Comparison of ENCODE assay signal across 8 mouse cellular contexts in genomic region chr9:110651931-110652722, GRCm38 (mm10). TPM values are rescaled to one million over a fixed set of nuclear protein-coding genes. Genes with fewer than 3 reads are reported as not detected.
DNase-seq lines count a peak whose midpoint lies in the region; ATAC-seq and TF ChIP-seq lines count a peak whose summit lies in the region.

No protein-coding gene starts in this region.

- H3K36me3 ChIP-seq in embryonic facial prominence, embryonic 15.5 days = no peaks in the 10 kb centered on the region
- H3K36me3 ChIP-seq in intestine, embryonic 14.5 days (ENCODE audit: control insufficient read depth, insufficient read depth, low read length) = no peaks in the 10 kb centered on the region
- no peaks in the 10 kb centered on the region for H3K36me3 ChIP-seq in stomach, embryonic 14.5 days (ENCODE audit: control insufficient read depth, insufficient read depth, low read length)

- peak; percentile 42; the same call in 1 of the 2 replicates for TF ChIP-seq POLR2A in lung, adult 2 months (IDR thresholded peaks at IDR 0.05; ENCODE audit: borderline replicate concordance, extremely low read depth, low read depth, low read length)

- peak overlapping the region; percentile 65 for H3K4me3 ChIP-seq in embryonic facial prominence, embryonic 15.5 days (replicated peaks)
- H3K4me3 ChIP-seq in intestine, embryonic 14.5 days (ENCODE audit: low read depth, low read length) = peak overlapping the region; percentile 54
- peak overlapping the region; percentile 69 for H3K4me3 ChIP-seq in lung, adult 2 months (replicated peaks; ENCODE audit: extremely low read depth, low read depth, low read length)
- H3K4me3 ChIP-seq in stomach, embryonic 14.5 days (ENCODE audit: low read depth, low read length) = peak overlapping the region; percentile 58; the same call in 1 of the 2 replicates

- no peak for ATAC-seq in embryonic facial prominence, embryonic 15.5 days (ENCODE audit: insufficient number of reproducible peaks, low FRiP score, low TSS enrichment, low read depth)
- ATAC-seq in intestine, embryonic 14.5 days (replicated peaks; ENCODE audit: low FRiP score, low TSS enrichment, low read depth) = no peak
- ATAC-seq in stomach, embryonic 14.5 days (ENCODE audit: insufficient number of reproducible peaks, insufficient read depth, low FRiP score, low read depth) = no peak

- peaks cover 40% of the 10 kb centered on the region for H3K4me1 ChIP-seq in embryonic facial prominence, embryonic 15.5 days
- peaks cover 12% of the 10 kb centered on the region for H3K4me1 ChIP-seq in intestine, embryonic 14.5 days (replicated peaks; ENCODE audit: control insufficient read depth, insufficient read depth, low read length)
- H3K4me1 ChIP-seq in lung, adult 2 months (ENCODE audit: control insufficient read depth, insufficient read depth, low read length) = peaks cover 19% of the 10 kb centered on the region
- H3K4me1 ChIP-seq in stomach, embryonic 14.5 days (ENCODE audit: control insufficient read depth, insufficient read depth, low read length) = peaks cover 13% of the 10 kb centered on the region

- H3K9ac ChIP-seq in embryonic facial prominence, embryonic 15.5 days = no peak overlapping the region
- no peak overlapping the region for H3K9ac ChIP-seq in intestine, embryonic 14.5 days (ENCODE audit: low read length)
- 0 out of 2 replicates have a peak overlapping the region, but pooled peaks have one; percentile 21 for H3K9ac ChIP-seq in stomach, embryonic 14.5 days (replicated peaks; ENCODE audit: low read depth, low read length)

- H3K9me3 ChIP-seq in embryonic facial prominence, embryonic 15.5 days (replicated peaks) = no peaks in the 10 kb centered on the region
- no peaks in the 10 kb centered on the region for H3K9me3 ChIP-seq in intestine, embryonic 14.5 days (ENCODE audit: control insufficient read depth, low read length)
- H3K9me3 ChIP-seq in stomach, embryonic 14.5 days (ENCODE audit: control insufficient read depth, low read depth, low read length) = no peaks in the 10 kb centered on the region

- H3K27me3 ChIP-seq in embryonic facial prominence, embryonic 15.5 days = peaks cover 41% of the 10 kb centered on the region
- peaks cover 24% of the 10 kb centered on the region for H3K27me3 ChIP-seq in intestine, embryonic 14.5 days (replicated peaks; ENCODE audit: control insufficient read depth, insufficient read depth, low read length)
- H3K27me3 ChIP-seq in stomach, embryonic 14.5 days (ENCODE audit: control insufficient read depth, insufficient read depth, low read length) = peaks cover 15% of the 10 kb centered on the region

- H3K27ac ChIP-seq in embryonic facial prominence, embryonic 15.5 days (replicated peaks) = peak overlapping the region; percentile 73
- H3K27ac ChIP-seq in intestine, embryonic 14.5 days (ENCODE audit: low read depth) = no peak overlapping the region
- peak overlapping the region; percentile 39; the same call in 1 of the 2 replicates for H3K27ac ChIP-seq in stomach, embryonic 14.5 days (ENCODE audit: low read length)

- WGBS in embryonic facial prominence, embryonic 15.5 days = 18% methylated on average over 13 of the region's 13 CpGs
- WGBS in intestine, embryonic 14.5 days = 24% methylated on average over 13 of the region's 13 CpGs
- WGBS in lung, adult 2 months = 18% methylated on average over 13 of the region's 13 CpGs
- WGBS in stomach, embryonic 14.5 days = 22% methylated on average over 13 of the region's 13 CpGs

- H3K4me2 ChIP-seq in embryonic facial prominence, embryonic 15.5 days (replicated peaks) = peak overlapping the region; percentile 98
- H3K4me2 ChIP-seq in intestine, embryonic 14.5 days (ENCODE audit: low read length) = peak overlapping the region; percentile 91
- peak overlapping the region; percentile 95 for H3K4me2 ChIP-seq in stomach, embryonic 14.5 days (replicated peaks; ENCODE audit: low read depth, low read length)

- TF ChIP-seq CTCF in lung, adult 2 months (IDR thresholded peaks at IDR 0.05; ENCODE audit: insufficient read depth, low read length) = peak; percentile 19; the same call in 1 of the 2 replicates

- peak; percentile 51 to 60 for DNase-seq in right cerebral cortex, postnatal 10 days (ENCODE audit: low spot score in 2 of 2)
- DNase-seq in right cerebral cortex, postnatal 25 days = no peak
- DNase-seq in intestine, embryonic 14.5 days (ENCODE audit: low spot score) = no peak
- peak; percentile 50 for DNase-seq in lung, adult 2 months
- no peak for DNase-seq in layer of hippocampus, adult 9-10 months (ENCODE audit: low spot score)
- no peak for DNase-seq in layer of hippocampus, postnatal 10 days (ENCODE audit: low spot score in 2 of 2)

RNA-seq across cellular contexts. Expression of gene Nbeal2, which starts 1.8 kb away (rescaled TPM):
- polyA plus RNA-seq in embryonic facial prominence, embryonic 15.5 days (2015; fragmentation: Nextera tagmentation; extraction: Ambion mirVana) = 4.9 and 6.7 TPM in 2 replicates
- 4.0 and 4.7 TPM in 2 replicates for polyA plus RNA-seq in intestine, embryonic 14.5 days (2014; fragmentation: Nextera tagmentation; extraction: Ambion mirVana)
- 58.4 and 66.4 TPM in 2 replicates for polyA plus RNA-seq in lung, adult 2 months (2012; rRNA removed)
- polyA plus RNA-seq in stomach, embryonic 14.5 days (2014; fragmentation: Nextera tagmentation; extraction: Ambion mirVana) = 4.3 and 4.5 TPM in 2 replicates
- 1 to 10 TPM; 9.1 to 9.8 TPM for total RNA-seq in layer of hippocampus, postnatal 10 days (2021)

RNA-seq across cellular contexts. Expression of gene Ccdc12, which starts 4.2 kb away (rescaled TPM):
- 131 and 139 TPM in 2 replicates for polyA plus RNA-seq in embryonic facial prominence, embryonic 15.5 days (2015; fragmentation: Nextera tagmentation; extraction: Ambion mirVana)
- polyA plus RNA-seq in intestine, embryonic 14.5 days (2014; fragmentation: Nextera tagmentation; extraction: Ambion mirVana) = 177 and 187 TPM in 2 replicates
- 101 and 124 TPM in 2 replicates for polyA plus RNA-seq in lung, adult 2 months (2012; rRNA removed)
- polyA plus RNA-seq in stomach, embryonic 14.5 days (2014; fragmentation: Nextera tagmentation; extraction: Ambion mirVana) = 138 TPM in 2 replicates
- 10 to 100 TPM; 46.7 to 49.7 TPM for total RNA-seq in layer of hippocampus, postnatal 10 days (2021)

RNA-seq across cellular contexts. Expression of gene Nradd, which starts 27.9 kb away (rescaled TPM):
- 51.4 and 51.7 TPM in 2 replicates for polyA plus RNA-seq in embryonic facial prominence, embryonic 15.5 days (2015; fragmentation: Nextera tagmentation; extraction: Ambion mirVana)
- 21.9 and 23.4 TPM in 2 replicates for polyA plus RNA-seq in intestine, embryonic 14.5 days (2014; fragmentation: Nextera tagmentation; extraction: Ambion mirVana)
- polyA plus RNA-seq in lung, adult 2 months (2012; rRNA removed) = 20.0 and 22.9 TPM in 2 replicates
- 17.6 and 19.4 TPM in 2 replicates for polyA plus RNA-seq in stomach, embryonic 14.5 days (2014; fragmentation: Nextera tagmentation; extraction: Ambion mirVana)
- total RNA-seq in layer of hippocampus, postnatal 10 days (2021) = 1 to 10 TPM; 2.1 to 2.6 TPM

Comparison
In these comparisons a context has a peak if more than half of its experiments do, and no peak if none do; other contexts are left out.
1. DNase-seq: peak in right cerebral cortex, postnatal 10 days (2 of 2) and lung, adult 2 months (single experiment); none in right cerebral cortex, postnatal 25 days (single experiment), intestine, embryonic 14.5 days (single experiment), layer of hippocampus, adult 9-10 months (single experiment) and layer of hippocampus, postnatal 10 days (0 of 2).
2. Peak in every context shown above with its lines, with median percentiles within 50 percentile points of each other: H3K4me2 ChIP-seq and H3K4me3 ChIP-seq.